Mouse (Mus musculus) heart, adult 2 months (tissue): ENCODE data around the gene Gls2.

Experiments used
- CTCF ChIP-seq: fragments of 200-600 bp; IDR thresholded peaks from 2 replicates; pipeline ENCODE4 v1.8.1; 2022; ENCODE audit warnings: antibody characterized with exemption, mild to moderate bottlenecking, moderate library complexity
- EP300 ChIP-seq: fragments of 200-500 bp; IDR thresholded peaks from 2 replicates; pipeline ENCODE4 v1.6.1; 2011; ENCODE audit warnings: low read depth, low read length, control low read depth; ENCODE audit not compliant: insufficient read depth

GRCm38 (mm10) chr10:128204941-128205340 is 10.7 kb downstream of the Gls2 start:
- TF ChIP-seq CTCF (no peak), EP300 (no peak)
